Mouse (Mus musculus): ENCODE results near the gene Cnn2. TPM values are rescaled to one million over a fixed set of nuclear protein-coding genes. Genes with fewer than 3 reads are reported as not detected.
"Not testable (repeated sequence)": the region's sequence is repeated elsewhere in the genome, so short reads cannot be mapped to it uniquely, and the experiment has no call there.

Gene Cnn2
- total RNA-seq, 2 experiments from 2014 or later: 4.7 to 7.6 TPM

GRCm38 (mm10) chr10:80028521-80028846, 40.1 kb downstream of the Cnn2 start:
- no peak for DNase-seq (ENCODE audit: low spot score in 2 of 2)
- intact Hi-C loops (cut with DNase I): no loop called here

DNA sequence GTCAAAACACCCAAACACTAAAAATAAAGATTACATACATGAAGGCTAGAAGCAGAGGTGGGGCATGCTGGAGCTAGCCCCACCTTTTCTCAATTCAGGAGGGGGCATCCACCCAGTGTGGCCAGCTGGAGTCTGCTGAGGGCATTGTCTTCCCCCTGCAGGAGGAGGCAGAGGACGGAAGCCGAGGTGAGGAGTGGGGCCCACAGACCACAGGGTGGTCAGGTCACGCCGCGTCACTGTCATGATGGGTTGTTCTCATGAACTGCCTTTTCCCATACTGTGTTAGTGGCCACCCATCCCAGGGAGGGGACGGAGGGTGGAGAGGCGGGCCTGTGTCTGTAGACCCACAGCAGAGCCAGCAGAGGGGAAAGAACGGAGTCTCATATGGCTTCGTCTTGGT, 41.8 kb downstream of the Cnn2 start:
- no peak for DNase-seq (ENCODE audit: low spot score in 2 of 2)
- intact Hi-C loops (cut with DNase I): no loop called here

- no peak for DNase-seq (ENCODE audit: low spot score in 2 of 2)
- intact Hi-C loops (cut with DNase I): no loop called here
These were observed 42.4 kb downstream of the Cnn2 start for GRCm38 (mm10) chr10:80030736-80031135.

- DNase-seq (ENCODE audit: low spot score in 2 of 2): no peak
- intact Hi-C loops (cut with DNase I): no loop called here
These were observed 44.6 kb downstream of the Cnn2 start for GRCm38 (mm10) chr10:80032799-80033480.

DNA sequence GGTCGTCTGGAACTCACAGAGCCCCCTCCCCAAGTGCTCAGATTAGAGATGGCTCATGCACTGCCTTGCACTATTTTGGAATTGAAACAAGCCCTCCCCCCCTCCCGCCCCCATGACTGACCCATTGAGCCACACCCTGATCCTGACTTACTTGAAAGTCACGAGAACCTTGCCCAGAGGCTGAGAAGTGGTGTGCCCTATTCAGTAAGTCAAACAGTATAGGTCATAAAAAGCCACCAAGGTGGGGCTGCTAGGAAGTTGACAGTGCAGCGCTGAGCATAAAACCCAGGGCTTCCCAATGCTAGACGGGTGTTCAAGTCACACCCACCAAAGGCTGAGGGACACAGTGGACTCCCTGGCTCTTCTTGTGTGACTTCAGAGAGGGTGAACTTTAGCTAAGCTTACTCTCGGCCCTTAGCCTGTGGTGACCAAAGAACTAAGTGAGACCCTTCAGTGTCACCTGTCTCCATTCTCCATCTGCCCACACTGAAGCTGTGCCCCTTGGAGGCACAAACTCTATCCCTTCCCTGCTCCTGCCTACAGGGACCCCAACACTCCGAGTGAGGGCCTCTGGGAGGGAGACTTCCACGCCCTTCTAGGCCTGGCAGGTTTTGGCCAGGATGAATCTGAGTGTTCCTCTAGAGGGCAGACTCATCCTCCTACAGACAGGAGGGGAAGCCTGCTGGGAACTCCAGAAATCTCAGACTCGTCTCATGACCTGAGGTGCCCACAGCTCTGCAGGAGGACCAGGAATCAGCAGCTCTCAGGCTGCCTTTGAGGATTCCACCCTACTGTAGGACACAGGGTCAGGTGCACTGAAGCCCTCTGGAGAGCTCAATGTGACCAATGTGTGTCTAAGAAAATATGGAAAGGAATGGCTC, 45.4 kb downstream of the Cnn2 start:
- peak in 1 of 2 experiments; percentile 25 for DNase-seq (ENCODE audit: low spot score in 2 of 2)
- intact Hi-C loops (cut with DNase I): no loop called here

GRCm38 (mm10) chr10:80035148-80035547, 46.8 kb downstream of the Cnn2 start:
- DNase-seq (ENCODE audit: low spot score in 2 of 2): no peak
- intact Hi-C loops (cut with DNase I): no loop called here

GRCm38 (mm10) chr10:80035686-80036085, 47.3 kb downstream of the Cnn2 start:
- intact Hi-C loops (cut with DNase I): no loop called here
- DNase-seq (ENCODE audit: low spot score in 2 of 2): no peak

GRCm38 (mm10) chr10:80036832-80037231, 48.4 kb downstream of the Cnn2 start:
- DNase-seq (ENCODE audit: low spot score in 2 of 2): no peak
- intact Hi-C loops (cut with DNase I): no loop called here

DNA sequence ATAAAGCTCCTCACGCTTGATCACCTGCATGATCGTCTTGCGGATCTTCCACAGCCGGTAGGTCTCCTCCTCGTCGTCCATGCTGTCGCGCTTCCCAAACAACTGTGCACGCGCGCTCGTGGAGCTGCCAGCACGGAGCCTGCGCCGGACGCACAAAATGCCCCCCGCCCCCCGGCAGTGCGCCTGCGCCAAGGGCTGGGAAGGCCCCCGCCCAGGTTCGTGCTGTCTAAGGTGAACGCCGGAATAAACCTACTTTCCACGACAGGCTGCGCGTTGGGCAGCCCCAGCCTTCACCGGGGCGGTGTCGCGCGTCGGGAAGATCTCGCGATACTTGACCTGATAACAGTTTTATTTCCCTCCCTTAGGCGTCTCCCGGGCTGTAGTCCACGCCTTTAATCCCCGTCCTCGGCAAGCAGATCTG, 51.2 kb downstream of the Cnn2 start, which contains the start of gene Polr2e:
TSS of gene Polr2e (minus strand) at position 237 of the 421 bp plus-strand sequence.
- peak; percentile 96 to 97 for DNase-seq (ENCODE audit: low spot score in 2 of 2)
- intact Hi-C loops (cut with DNase I): loop anchor here (2.0 kb wide), 3 partner anchors 43 to 75 kb away; partner anchors contain the start of genes Abca7, Stk11 and Tmem259

- DNase-seq (ENCODE audit: low spot score in 2 of 2); intact Hi-C loops (cut with DNase I): not testable (repeated sequence)
These were observed 53.2 kb downstream of the Cnn2 start for GRCm38 (mm10) chr10:80041409-80042060.

- no peak for DNase-seq (ENCODE audit: low spot score in 2 of 2)
- intact Hi-C loops (cut with DNase I): no loop called here
These were observed 55.7 kb downstream of the Cnn2 start for GRCm38 (mm10) chr10:80044087-80044486.

- DNase-seq (ENCODE audit: low spot score in 2 of 2); intact Hi-C loops (cut with DNase I): not testable (repeated sequence)
These were observed 57.0 kb downstream of the Cnn2 start for GRCm38 (mm10) chr10:80045364-80045763.

Other genes starting within 250 kb of the Cnn2 start
- gene Polrmt, start 242.0 kb upstream of the Cnn2 start, total RNA-seq (2021): 10 to 100 TPM; 44.9 to 49.7 TPM
- 1 to 10 TPM; 4.0 to 4.7 TPM for gene Fgf22, start 233.5 kb upstream of the Cnn2 start, total RNA-seq (2021)
- gene Rnf126, start 221.6 kb upstream of the Cnn2 start, total RNA-seq (2021): 100 to 1,000 TPM in 1 of 2 experiments, 10 to 100 TPM in 1; 92.7 to 104 TPM
- 1 to 10 TPM; 2.8 to 3.6 TPM for gene Fstl3, start 211.3 kb upstream of the Cnn2 start, total RNA-seq (2021)
- under 1 TPM; 0.74 to 0.79 TPM for gene Prss57, start 197.6 kb upstream of the Cnn2 start, total RNA-seq (2021)
- 100 to 1,000 TPM; 321 to 357 TPM for gene Palm, start 195.0 kb upstream of the Cnn2 start, total RNA-seq (2021)
- gene Misp, start 167.6 kb upstream of the Cnn2 start, total RNA-seq (2021): 1 to 10 TPM in 1 of 2 experiments, not detected in 1; 1.7 TPM
- gene Ptbp1, start 134.2 kb upstream of the Cnn2 start, total RNA-seq (2021): 10 to 100 TPM; 40.2 to 51.9 TPM
- gene Prtn3, start 114.1 kb upstream of the Cnn2 start, total RNA-seq (2021): 1 to 10 TPM; 2.2 to 2.4 TPM
- gene Plppr3, start 114.0 kb upstream of the Cnn2 start, total RNA-seq (2021): 10 to 100 TPM; 50.4 to 57.1 TPM
- gene Elane, start 102.3 kb upstream of the Cnn2 start, total RNA-seq (2021): not detected
- gene Cfd, start 97.7 kb upstream of the Cnn2 start, total RNA-seq (2021): not detected
- 10 to 100 TPM; 53.2 to 60.6 TPM for gene Med16, start 79.7 kb upstream of the Cnn2 start, total RNA-seq (2021)
- gene Gm26602, start 77.7 kb upstream of the Cnn2 start, total RNA-seq (2021): not detected
- 1 to 10 TPM; 6.7 to 8.2 TPM for gene Kiss1r, start 71.6 kb upstream of the Cnn2 start, total RNA-seq (2021)
- gene R3hdm4, start 67.4 kb upstream of the Cnn2 start, total RNA-seq (2021): 100 to 1,000 TPM; 349 to 368 TPM
- 1 to 10 TPM; 6.3 to 6.5 TPM for gene Arid3a, start 61.5 kb upstream of the Cnn2 start, total RNA-seq (2021)
- 10 to 100 TPM; 44.2 to 46.3 TPM for gene Wdr18, start 28.4 kb upstream of the Cnn2 start, total RNA-seq (2021)
- gene Grin3b, start 17.9 kb upstream of the Cnn2 start, total RNA-seq (2021): under 1 TPM in 1 of 2 experiments, not detected in 1; 0.10 TPM
- gene Tmem259, start 4.3 kb upstream of the Cnn2 start, total RNA-seq (2021): 100 to 1,000 TPM; 122 TPM
- 10 to 100 TPM; 10.3 to 13.0 TPM for gene Abca7, start 7.9 kb downstream of the Cnn2 start, total RNA-seq (2021)
- gene Arhgap45, start 28.1 kb downstream of the Cnn2 start, total RNA-seq (2021): 1 to 10 TPM; 3.3 to 5.3 TPM
- 10 to 100 TPM; 69.2 to 83.6 TPM for gene Polr2e, start 51.2 kb downstream of the Cnn2 start, total RNA-seq (2021)
- gene Gpx4, start 58.6 kb downstream of the Cnn2 start, total RNA-seq (2021): 100 to 1,000 TPM; 468 to 559 TPM
- gene Sbno2, start 117.0 kb downstream of the Cnn2 start, total RNA-seq (2021): 10 to 100 TPM; 14.5 to 25.5 TPM
- gene Stk11, start 127.2 kb downstream of the Cnn2 start, total RNA-seq (2021): 100 to 1,000 TPM in 1 of 2 experiments, 10 to 100 TPM in 1; 94.4 to 100 TPM
- 100 to 1,000 TPM; 334 to 384 TPM for gene Atp5d, start 150.0 kb downstream of the Cnn2 start, total RNA-seq (2021)
- gene Cbarp, start 152.3 kb downstream of the Cnn2 start, total RNA-seq (2021): 100 to 1,000 TPM; 431 to 463 TPM
- 10 to 100 TPM; 76.2 to 78.8 TPM for gene Midn, start 159.7 kb downstream of the Cnn2 start, total RNA-seq (2021)
- 10 to 100 TPM; 94.7 to 96.7 TPM for gene Cirbp, start 177.4 kb downstream of the Cnn2 start, total RNA-seq (2021)
- 1 to 10 TPM; 7.5 to 7.6 TPM for gene 1600002K03Rik, start 184.4 kb downstream of the Cnn2 start, total RNA-seq (2021)
- gene Efna2, start 190.9 kb downstream of the Cnn2 start, total RNA-seq (2021): 1 to 10 TPM; 8.9 to 9.0 TPM
- 10 to 100 TPM; 35.9 to 43.8 TPM for gene Mum1, start 237.8 kb downstream of the Cnn2 start, total RNA-seq (2021)

Data from left cerebral cortex, postnatal 36 days (tissue).